Mouse (Mus musculus): ENCODE results near the gene Phrf1.

Phrf1 gene

GRCm38 (mm10) chr7:141293852-141294471 is 65.4 kb downstream of the Phrf1 start:
- DNase-seq (ENCODE audit: low spot score): no peak

- DNase-seq (ENCODE audit: low spot score): no peak
These were observed 65.9 kb downstream of the Phrf1 start for GRCm38 (mm10) chr7:141294479-141294878.

GRCm38 (mm10) chr7:141297926-141298650 is 69.5 kb downstream of the Phrf1 start:
- no peak for DNase-seq (ENCODE audit: low spot score)

- no peak for DNase-seq (ENCODE audit: low spot score)
These were observed 70.6 kb downstream of the Phrf1 start for GRCm38 (mm10) chr7:141299175-141299574.

- no peak for DNase-seq (ENCODE audit: low spot score)
These were observed 72.8 kb downstream of the Phrf1 start for GRCm38 (mm10) chr7:141301386-141301785.

- no peak for DNase-seq (ENCODE audit: low spot score)
These were observed 74.2 kb downstream of the Phrf1 start for GRCm38 (mm10) chr7:141302702-141303268.

- DNase-seq (ENCODE audit: low spot score): no peak
These were observed 76.0 kb downstream of the Phrf1 start for GRCm38 (mm10) chr7:141304537-141304936.

All from ovary, postnatal 10 days (tissue).